Mouse (Mus musculus): ENCODE data around the gene Ccnd3.

DNA sequence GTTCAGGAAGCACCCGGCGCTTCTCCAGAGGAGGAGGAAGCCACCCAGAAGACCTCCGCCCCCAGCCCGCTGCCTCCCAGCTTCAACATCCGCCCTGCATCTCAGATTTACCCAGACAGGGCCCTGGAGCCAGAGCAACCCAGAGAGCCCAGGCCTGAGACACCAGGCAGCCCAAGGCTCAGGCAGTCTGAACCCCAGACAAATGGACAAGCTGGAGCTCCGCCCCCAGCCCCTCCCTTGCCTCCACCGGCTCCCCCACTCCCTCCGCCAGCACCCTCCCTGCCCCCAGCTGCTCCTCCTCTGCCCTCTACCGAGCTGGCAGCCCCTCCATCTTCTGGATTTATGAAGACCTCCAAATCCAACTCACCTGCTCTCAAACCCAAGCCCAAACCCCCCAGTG lies 38.6 kb upstream of the Ccnd3 start:
- TF ChIP-seq CTCF (IDR thresholded peaks at IDR 0.05; ENCODE audit: borderline replicate concordance, insufficient read depth, low read length) (no peak), POLR2A (IDR thresholded peaks at IDR 0.05; ENCODE audit: low read depth, low read length) (no peak)
